Mouse (Mus musculus) liver, embryonic 11.5 days (tissue): Measurements from ENCODE around the gene Cideb. TPM values are rescaled to one million over a fixed set of nuclear protein-coding genes. Genes with fewer than 3 reads are reported as not detected.

Source experiments
- ATAC-seq: fragments of 200-750 bp; cut with Nextera tagmentation; replicated peaks from 2 replicates; pipeline ENCODE4 v1.8.0; 2017; ENCODE audit warnings: moderate number of reproducible peaks, mild to moderate bottlenecking, moderate TSS enrichment, moderate library complexity; ENCODE audit not compliant: low FRiP score
- DNase-seq: peaks from one replicate; pipeline ENCODE4 v3.0.0-alpha.2; 2017; ENCODE audit warnings: low spot score
- H3K27ac ChIP-seq: fragments of 300-500 bp; sonication (generic); 2 replicates; pipeline ENCODE4 v1.5.1; 2014; ENCODE audit warnings: mild to moderate bottlenecking, low read depth, low read length, control low read depth
- H3K27me3 ChIP-seq: fragments of 300-500 bp; sonication (generic); replicated peaks from 2 replicates; pipeline ENCODE4 v1.6.1; 2014; ENCODE audit warnings: low read length, mixed read lengths; ENCODE audit not compliant: control insufficient read depth, insufficient read depth
- H3K36me3 ChIP-seq: fragments of 300-500 bp; sonication (generic); 2 replicates; pipeline ENCODE4 v1.6.1; 2014; ENCODE audit warnings: mild to moderate bottlenecking, low read length, moderate library complexity, mixed read lengths; ENCODE audit not compliant: control insufficient read depth, insufficient read depth
- H3K4me1 ChIP-seq: fragments of 300-500 bp; sonication (generic); replicated peaks from 2 replicates; pipeline ENCODE4 v1.6.1; 2014; ENCODE audit warnings: low read length, mixed read lengths; ENCODE audit not compliant: control insufficient read depth, insufficient read depth
- H3K4me2 ChIP-seq: fragments of 300-500 bp; sonication (generic); 2 replicates; pipeline ENCODE4 v1.6.1; 2014; ENCODE audit warnings: mild to moderate bottlenecking, control low read depth, moderate library complexity
- H3K4me3 ChIP-seq: fragments of 300-500 bp; sonication (generic); 2 replicates; pipeline ENCODE4 v1.5.1; 2014; ENCODE audit warnings: low read depth, low read length, control low read depth
- H3K9ac ChIP-seq: fragments of 300-500 bp; sonication (generic); 2 replicates; pipeline ENCODE4 v1.6.1; 2014; ENCODE audit warnings: low read depth, low read length, control low read depth
- H3K9me3 ChIP-seq: fragments of 300-500 bp; sonication (generic); 2 replicates; pipeline ENCODE4 v1.6.1; 2016; ENCODE audit warnings: low read length, inconsistent platforms, mixed read lengths; ENCODE audit not compliant: control insufficient read depth
- WGBS: fragments of 180-500 bp; shearing (Covaris S2); extraction: QIAGEN DNeasy Blood & Tissue Kit; methylation state at CpG from one replicate; pipeline ENCODE4 v1.1.7; 2014; 5-methylcytosine and 5-hydroxymethylcytosine counted together
- polyA plus RNA-seq: library from polyadenylated mRNA; unstranded; fragments of >200 nt; fragmentation: Nextera tagmentation; extraction: Ambion mirVana; gene quantifications from 2 replicates; pipeline ENCODE4 v1.2.1, GENCODE M21; 2014

The Cideb gene
- polyA plus RNA-seq, 1 experiment from 2014 or later, result 9.1 TPM

GRCm38 (mm10) chr14:55783171-55783957 lies 25.1 kb upstream of the Cideb start:
- Histone ChIP-seq H3K27me3 (peaks cover 49% of the 10 kb centered on the region), H3K4me2 (peak overlapping the region; percentile 55), H3K9ac (no peak overlapping the region), H3K4me3 (peak overlapping the region; percentile 34), H3K27ac (no peak overlapping the region), H3K36me3 (no peaks in the 10 kb centered on the region), H3K9me3 (no peaks in the 10 kb centered on the region), H3K4me1 (peaks cover 8% of the 10 kb centered on the region)
- ATAC-seq, result no peak
- 8% methylated on average over 31 of the region's 31 CpGs for WGBS
- DNase-seq, result no peak

- Histone ChIP-seq H3K4me2 (peak overlapping the region; percentile 36), H3K27me3 (peaks cover 43% of the 10 kb centered on the region), H3K4me3 (no peak overlapping the region), H3K4me1 (peaks cover 3% of the 10 kb centered on the region), H3K36me3 (no peaks in the 10 kb centered on the region), H3K9me3 (no peaks in the 10 kb centered on the region), H3K9ac (no peak overlapping the region), H3K27ac (no peak overlapping the region)
- WGBS, result 51% methylated on average over 9 of the region's 9 CpGs
- ATAC-seq (no peak), DNase-seq (no peak)
Measured at GRCm38 (mm10) chr14:55782361-55782960, 24.2 kb upstream of the Cideb start.

DNA sequence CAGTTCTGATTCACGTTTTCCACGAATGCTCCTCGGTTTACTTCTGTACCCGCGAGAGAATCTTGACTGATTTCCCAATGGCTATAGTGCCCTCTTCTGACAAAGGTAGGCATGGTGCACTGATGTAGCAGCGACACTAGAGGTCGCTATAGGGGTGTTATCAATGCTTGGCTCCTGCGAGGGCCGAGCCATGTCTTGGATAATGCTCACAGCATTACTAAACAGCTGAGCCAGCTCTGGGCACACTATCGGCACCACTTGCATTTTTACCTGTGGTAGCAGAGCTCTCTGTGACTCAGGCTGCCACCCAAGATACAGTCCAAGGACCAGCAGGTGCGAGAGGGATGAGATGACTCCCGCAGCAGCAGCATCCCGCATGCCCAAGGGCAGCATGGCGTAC lies 23.1 kb upstream of the Cideb start:
- Histone ChIP-seq H3K27ac (no peak overlapping the region), H3K9me3 (no peaks in the 10 kb centered on the region), H3K36me3 (no peaks in the 10 kb centered on the region), H3K4me2 (peak overlapping the region; percentile 31; the same call in 1 of the 2 replicates), H3K4me1 (peaks cover 11% of the 10 kb centered on the region), H3K27me3 (peaks cover 40% of the 10 kb centered on the region), H3K9ac (no peak overlapping the region), H3K4me3 (no peak overlapping the region)
- DNase-seq (peak; percentile 53), ATAC-seq (0 out of 2 replicates have a peak, but pooled peaks have one; percentile 56)
- WGBS, result 18% methylated on average over 14 of the region's 14 CpGs

DNA sequence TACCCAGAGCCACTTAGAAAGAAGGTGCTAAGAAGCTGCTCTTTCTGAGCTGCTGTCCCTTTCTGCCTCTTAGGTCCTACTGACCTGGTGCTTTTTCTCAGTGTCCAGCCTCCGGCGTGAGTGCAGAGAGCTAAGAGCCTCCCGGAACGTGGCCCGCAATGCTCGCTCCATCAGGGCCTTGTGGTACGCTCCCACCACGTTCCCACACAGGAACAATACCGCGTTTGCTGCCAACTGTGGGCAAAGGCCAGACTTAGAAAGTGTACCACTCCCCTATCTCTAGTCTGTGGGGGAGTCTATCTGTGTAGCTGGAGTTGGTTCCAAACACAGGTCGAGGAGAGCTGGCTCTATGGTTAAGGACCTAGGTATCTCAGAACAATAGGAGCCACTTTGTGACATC lies 22.5 kb upstream of the Cideb start:
- no peak overlapping the region for H3K9ac ChIP-seq
- WGBS, result 79% methylated on average over 11 of the region's 11 CpGs
- ATAC-seq, result no peak

GRCm38 (mm10) chr14:55779656-55780055 lies 21.4 kb upstream of the Cideb start:
- H3K27ac ChIP-seq, result no peak overlapping the region
- WGBS, result 63% methylated on average over 16 of the region's 16 CpGs
- H3K9me3 ChIP-seq, result no peaks in the 10 kb centered on the region
- H3K36me3 ChIP-seq, result no peaks in the 10 kb centered on the region
- H3K4me1 ChIP-seq, result peaks cover 11% of the 10 kb centered on the region
- ATAC-seq (no peak), DNase-seq (no peak)
- H3K4me2 ChIP-seq, result no peak overlapping the region
- no peak overlapping the region for H3K4me3 ChIP-seq
- peaks cover 33% of the 10 kb centered on the region for H3K27me3 ChIP-seq
- H3K9ac ChIP-seq, result no peak overlapping the region

More for the DNA sequence above, 22.5 kb upstream of the Cideb start:
- H3K27me3 ChIP-seq, result peaks cover 36% of the 10 kb centered on the region
- no peak overlapping the region for H3K4me3 ChIP-seq
- H3K27ac ChIP-seq, result no peak overlapping the region
- H3K4me1 ChIP-seq, result peaks cover 11% of the 10 kb centered on the region
- H3K4me2 ChIP-seq, result peak overlapping the region; percentile 11; the same call in 1 of the 2 replicates
- DNase-seq, result no peak
- H3K36me3 ChIP-seq, result no peaks in the 10 kb centered on the region
- H3K9me3 ChIP-seq, result no peaks in the 10 kb centered on the region

DNA sequence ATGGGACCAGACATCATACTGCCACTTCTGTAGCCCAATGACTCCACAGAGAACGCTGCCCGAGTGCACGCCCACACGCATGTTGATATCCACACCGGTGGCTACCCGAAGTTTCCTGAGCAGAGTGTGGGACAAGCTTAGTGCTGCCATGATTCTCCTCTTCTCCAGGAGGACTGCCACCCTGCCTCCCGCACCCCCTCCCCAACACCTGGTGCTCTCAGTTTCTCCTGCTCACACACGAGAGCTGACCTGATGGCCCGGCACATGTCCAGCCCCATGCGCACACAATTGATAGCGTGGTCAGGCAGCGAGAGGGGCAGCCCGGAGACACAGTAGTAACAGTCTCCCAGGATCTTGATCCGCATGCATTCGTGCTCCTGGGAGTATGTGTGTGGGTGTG lies 20.4 kb upstream of the Cideb start:
- Histone ChIP-seq H3K27me3 (peaks cover 24% of the 10 kb centered on the region), H3K4me1 (peaks cover 11% of the 10 kb centered on the region), H3K4me2 (no peak overlapping the region), H3K9ac (no peak overlapping the region), H3K9me3 (no peaks in the 10 kb centered on the region), H3K27ac (no peak overlapping the region), H3K36me3 (no peaks in the 10 kb centered on the region), H3K4me3 (no peak overlapping the region)
- 85% methylated on average over 15 of the region's 15 CpGs for WGBS
- no peak for ATAC-seq
- no peak for DNase-seq

GRCm38 (mm10) chr14:55777806-55778205 lies 19.5 kb upstream of the Cideb start:
- WGBS, result 88% methylated on average over 11 of the region's 11 CpGs

DNA sequence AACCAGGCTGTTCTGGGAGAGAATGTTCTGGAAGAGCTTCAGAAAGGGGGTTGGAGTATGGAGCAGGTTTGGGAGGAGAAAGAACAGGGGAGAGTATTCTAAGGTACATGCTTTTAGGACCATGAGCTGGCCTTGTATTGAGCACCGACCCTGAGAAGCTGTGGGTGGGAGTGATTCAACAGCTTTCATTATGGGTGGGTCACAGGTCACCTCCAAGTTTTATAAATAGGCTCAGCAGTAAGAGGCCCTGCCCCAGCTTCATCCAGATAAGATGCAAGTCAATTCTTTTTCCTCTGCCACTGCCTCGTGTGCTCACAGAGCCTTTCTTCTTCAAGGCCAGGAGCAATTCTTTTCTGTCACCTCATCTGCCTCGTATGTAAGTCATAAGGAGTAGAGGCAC lies 18.9 kb upstream of the Cideb start:
- Histone ChIP-seq H3K4me3 (no peak overlapping the region), H3K27me3 (peaks cover 15% of the 10 kb centered on the region), H3K9ac (no peak overlapping the region), H3K4me1 (peaks cover 11% of the 10 kb centered on the region), H3K9me3 (no peaks in the 10 kb centered on the region), H3K36me3 (no peaks in the 10 kb centered on the region), H3K27ac (no peak overlapping the region), H3K4me2 (no peak overlapping the region)
- ATAC-seq (no peak), DNase-seq (no peak)
- 31% methylated on average over 3 of the region's 3 CpGs for WGBS

More at GRCm38 (mm10) chr14:55777806-55778205, 19.5 kb upstream of the Cideb start:
- ATAC-seq (no peak), DNase-seq (no peak)
- peaks cover 18% of the 10 kb centered on the region for H3K27me3 ChIP-seq
- no peak overlapping the region for H3K27ac ChIP-seq
- no peak overlapping the region for H3K4me3 ChIP-seq
- no peaks in the 10 kb centered on the region for H3K9me3 ChIP-seq
- H3K36me3 ChIP-seq, result no peaks in the 10 kb centered on the region
- peaks cover 11% of the 10 kb centered on the region for H3K4me1 ChIP-seq
- no peak overlapping the region for H3K4me2 ChIP-seq
- no peak overlapping the region for H3K9ac ChIP-seq

DNA sequence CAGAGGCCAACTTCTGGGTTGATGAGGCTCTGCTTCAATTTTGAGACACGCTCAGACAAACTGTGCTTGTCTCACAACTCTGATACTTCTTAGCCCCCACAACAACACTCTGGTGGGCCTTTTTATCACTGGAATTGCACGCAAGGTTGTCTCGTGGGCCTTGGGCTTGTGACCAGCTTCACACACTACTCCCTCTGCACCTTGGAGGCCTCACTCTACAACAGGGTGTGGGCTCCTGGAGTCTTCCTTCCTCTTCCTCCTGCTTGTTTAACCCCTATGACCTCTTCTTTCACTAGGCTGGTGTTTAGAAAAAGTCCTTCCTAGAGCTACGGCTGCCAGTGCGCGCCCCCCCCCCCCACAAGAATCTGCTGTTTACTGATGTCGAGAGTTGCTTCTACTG lies 18.5 kb upstream of the Cideb start:
- no peak overlapping the region for H3K9ac ChIP-seq
- no peak overlapping the region for H3K4me3 ChIP-seq
- no peak overlapping the region for H3K4me2 ChIP-seq
- H3K36me3 ChIP-seq, result no peaks in the 10 kb centered on the region
- 55% methylated on average over 7 of the region's 7 CpGs for WGBS
- peaks cover 11% of the 10 kb centered on the region for H3K27me3 ChIP-seq
- peaks cover 9% of the 10 kb centered on the region for H3K4me1 ChIP-seq
- ATAC-seq (no peak), DNase-seq (no peak)
- H3K9me3 ChIP-seq, result no peaks in the 10 kb centered on the region
- no peak overlapping the region for H3K27ac ChIP-seq
